Mouse (Mus musculus) hindbrain, embryonic 13.5 days (tissue): ENCODE results near the gene Ptbp1. TPM values are rescaled to one million over a fixed set of nuclear protein-coding genes. Genes with fewer than 3 reads are reported as not detected.

Source experiments
- ATAC-seq: fragments of 200-750 bp; cut with Nextera tagmentation; 2 replicates; pipeline ENCODE4 v1.8.0; 2017; ENCODE audit warnings: moderate TSS enrichment; ENCODE audit not compliant: low FRiP score
- H3K27ac ChIP-seq: fragments of 300-500 bp; sonication (generic); 2 replicates; pipeline ENCODE4 v1.5.1; 2015; ENCODE audit warnings: inconsistent platforms, mild to moderate bottlenecking, moderate library complexity
- H3K27me3 ChIP-seq: fragments of 300-500 bp; sonication (generic); 2 replicates; pipeline ENCODE4 v1.6.1; 2015; ENCODE audit warnings: mild to moderate bottlenecking, inconsistent platforms
- H3K36me3 ChIP-seq: fragments of 300-500 bp; sonication (generic); 2 replicates; pipeline ENCODE4 v1.6.1; 2015; ENCODE audit warnings: mild to moderate bottlenecking, inconsistent platforms
- H3K4me1 ChIP-seq: fragments of 300-500 bp; sonication (generic); replicated peaks from 2 replicates; pipeline ENCODE4 v1.6.1; 2015; ENCODE audit warnings: inconsistent platforms
- H3K4me2 ChIP-seq: fragments of 300-500 bp; sonication (generic); 2 replicates; pipeline ENCODE4 v1.6.1; 2015; ENCODE audit warnings: inconsistent platforms, mild to moderate bottlenecking, moderate library complexity
- H3K4me3 ChIP-seq: fragments of 300-500 bp; sonication (generic); 2 replicates; pipeline ENCODE4 v1.5.1; 2015; ENCODE audit warnings: mild to moderate bottlenecking, inconsistent platforms
- H3K9ac ChIP-seq: fragments of 300-500 bp; sonication (generic); 2 replicates; pipeline ENCODE4 v1.6.1; 2015; ENCODE audit warnings: mild to moderate bottlenecking, inconsistent platforms
- H3K9me3 ChIP-seq: fragments of 300-500 bp; sonication (generic); 2 replicates; pipeline ENCODE4 v1.6.1; 2016; ENCODE audit warnings: inconsistent platforms
- WGBS: fragments of 180-500 bp; shearing (Covaris S2); methylation state at CpG from one replicate; pipeline ENCODE4 v1.1.7; 2015; 5-methylcytosine and 5-hydroxymethylcytosine counted together
- microRNA-seq: library from miRNA; unstranded; fragments of <30 nt; microRNA quantifications from one replicate; pipeline ENCODE4, GENCODE M21; 2016
- polyA plus RNA-seq: library from polyadenylated mRNA; unstranded; fragments of >200 nt; fragmentation: Nextera tagmentation; extraction: Ambion mirVana; gene quantifications from 2 replicates; pipeline ENCODE4 v1.2.1, GENCODE M21; 2015

Gene Ptbp1
- polyA plus RNA-seq, 1 experiment from 2014 or later, result 86.0 TPM

- Histone ChIP-seq H3K27ac (no peak overlapping the region), H3K4me3 (no peak overlapping the region), H3K36me3 (peaks cover 29% of the 10 kb centered on the region), H3K4me2 (no peak overlapping the region), H3K27me3 (peaks cover 3% of the 10 kb centered on the region), H3K9ac (no peak overlapping the region), H3K4me1 (peaks cover 44% of the 10 kb centered on the region), H3K9me3 (no peaks in the 10 kb centered on the region)
- WGBS, result 67% methylated on average over 20 of the region's 20 CpGs
- ATAC-seq, result no peak
Observed at GRCm38 (mm10) chr10:79912412-79912811, 58.2 kb downstream of the Ptbp1 start.

Small RNA genes lying within 50 kb of the gene (microRNA-seq; reads per million reads assigned to microRNA genes)
- not detected for gene Mir6910

Other genes starting within 250 kb of the Ptbp1 start
- 0.17 and 0.27 TPM in 2 replicates for gene C2cd4c, start 240.4 kb upstream of the Ptbp1 start, polyA plus RNA-seq
- 24.5 and 26.5 TPM in 2 replicates for gene Shc2, start 216.5 kb upstream of the Ptbp1 start, polyA plus RNA-seq
- not detected in 2 replicates for gene Odf3l2, start 208.7 kb upstream of the Ptbp1 start, polyA plus RNA-seq
- gene Madcam1, start 189.9 kb upstream of the Ptbp1 start, polyA plus RNA-seq, result 0.87 and 0.88 TPM in 2 replicates
- 86.5 and 93.4 TPM in 2 replicates for gene Tpgs1, start 185.1 kb upstream of the Ptbp1 start, polyA plus RNA-seq
- gene Cdc34, start 172.2 kb upstream of the Ptbp1 start, polyA plus RNA-seq, result 92.7 and 100 TPM in 2 replicates
- gene Gzmm, start 165.4 kb upstream of the Ptbp1 start, polyA plus RNA-seq, result 1.1 and 1.4 TPM in 2 replicates
- 690 and 717 TPM in 2 replicates for gene Bsg, start 149.9 kb upstream of the Ptbp1 start, polyA plus RNA-seq
- 0.43 and 0.64 TPM in 2 replicates for gene Hcn2, start 137.8 kb upstream of the Ptbp1 start, polyA plus RNA-seq
- gene Polrmt, start 107.8 kb upstream of the Ptbp1 start, polyA plus RNA-seq, result 37.1 and 42.4 TPM in 2 replicates
- gene Fgf22, start 99.4 kb upstream of the Ptbp1 start, polyA plus RNA-seq, result 1.00 and 2.1 TPM in 2 replicates
- 87.9 and 90.7 TPM in 2 replicates for gene Rnf126, start 87.5 kb upstream of the Ptbp1 start, polyA plus RNA-seq
- 1.3 and 1.4 TPM in 2 replicates for gene Fstl3, start 77.2 kb upstream of the Ptbp1 start, polyA plus RNA-seq
- 0.18 TPM in 1 of 2 replicates, not detected in the other for gene Prss57, start 63.5 kb upstream of the Ptbp1 start, polyA plus RNA-seq
- gene Palm, start 60.9 kb upstream of the Ptbp1 start, polyA plus RNA-seq, result 240 and 252 TPM in 2 replicates
- gene Misp, start 33.4 kb upstream of the Ptbp1 start, polyA plus RNA-seq, result 0.84 and 1.0 TPM in 2 replicates
- 13.9 and 15.6 TPM in 2 replicates for gene Prtn3, start 20.0 kb downstream of the Ptbp1 start, polyA plus RNA-seq
- gene Plppr3, start 20.2 kb downstream of the Ptbp1 start, polyA plus RNA-seq, result 396 and 407 TPM in 2 replicates
- 0.34 TPM in 1 of 2 replicates, not detected in the other for gene Elane, start 31.8 kb downstream of the Ptbp1 start, polyA plus RNA-seq
- not detected in 2 replicates for gene Cfd, start 36.4 kb downstream of the Ptbp1 start, polyA plus RNA-seq
- 55.3 and 58.3 TPM in 2 replicates for gene Med16, start 54.5 kb downstream of the Ptbp1 start, polyA plus RNA-seq
- gene Gm26602, start 56.4 kb downstream of the Ptbp1 start, polyA plus RNA-seq, result 20.6 and 22.0 TPM in 2 replicates
- gene Kiss1r, start 62.5 kb downstream of the Ptbp1 start, polyA plus RNA-seq, result 2.1 and 2.3 TPM in 2 replicates
- 243 and 256 TPM in 2 replicates for gene R3hdm4, start 66.8 kb downstream of the Ptbp1 start, polyA plus RNA-seq
- 3.5 and 4.0 TPM in 2 replicates for gene Arid3a, start 72.6 kb downstream of the Ptbp1 start, polyA plus RNA-seq
- gene Wdr18, start 105.7 kb downstream of the Ptbp1 start, polyA plus RNA-seq, result 77.4 and 77.9 TPM in 2 replicates
- 0.61 and 0.65 TPM in 2 replicates for gene Grin3b, start 116.3 kb downstream of the Ptbp1 start, polyA plus RNA-seq
- 16.0 and 16.3 TPM in 2 replicates for gene Tmem259, start 129.9 kb downstream of the Ptbp1 start, polyA plus RNA-seq
- 43.7 and 53.1 TPM in 2 replicates for gene Cnn2, start 134.2 kb downstream of the Ptbp1 start, polyA plus RNA-seq
- 5.2 and 6.1 TPM in 2 replicates for gene Abca7, start 142.1 kb downstream of the Ptbp1 start, polyA plus RNA-seq
- gene Arhgap45, start 162.2 kb downstream of the Ptbp1 start, polyA plus RNA-seq, result 2.5 and 2.8 TPM in 2 replicates
- gene Polr2e, start 185.4 kb downstream of the Ptbp1 start, polyA plus RNA-seq, result 150 and 154 TPM in 2 replicates
- 509 and 531 TPM in 2 replicates for gene Gpx4, start 192.7 kb downstream of the Ptbp1 start, polyA plus RNA-seq